Mouse (Mus musculus) kidney, embryonic 14.5 days (tissue): Measurements from ENCODE around the gene Ttc3. TPM values are rescaled to one million over a fixed set of nuclear protein-coding genes. Genes with fewer than 3 reads are reported as not detected.
"Not testable (repeated sequence)": the region's sequence is repeated elsewhere in the genome, so short reads cannot be mapped to it uniquely, and the experiment has no call there.

ENCODE experiments used
- ATAC-seq: fragments of 200-750 bp; cut with Nextera tagmentation; 2 replicates; pipeline ENCODE4 v1.8.0; 2017; ENCODE audit warnings: moderate number of reproducible peaks, mild to moderate bottlenecking, moderate TSS enrichment, moderate library complexity; ENCODE audit not compliant: low FRiP score, low TSS enrichment
- H3K27ac ChIP-seq: fragments of 300-500 bp; sonication (generic); 2 replicates; pipeline ENCODE4 v1.5.1; 2014; ENCODE audit warnings: low read depth, mild to moderate bottlenecking, low read length, moderate library complexity, mixed read lengths
- H3K27me3 ChIP-seq: fragments of 300-500 bp; sonication (generic); 2 replicates; pipeline ENCODE4 v1.6.1; 2014; ENCODE audit warnings: mild to moderate bottlenecking, low read length; ENCODE audit not compliant: control insufficient read depth, insufficient read depth
- H3K36me3 ChIP-seq: fragments of 300-500 bp; sonication (generic); 2 replicates; pipeline ENCODE4 v1.6.1; 2014; ENCODE audit warnings: low read length, mixed read lengths; ENCODE audit not compliant: control insufficient read depth, insufficient read depth
- H3K4me1 ChIP-seq: fragments of 300-500 bp; sonication (generic); 2 replicates; pipeline ENCODE4 v1.6.1; 2014; ENCODE audit warnings: low read length, mixed read lengths; ENCODE audit not compliant: control insufficient read depth, insufficient read depth
- H3K4me2 ChIP-seq: fragments of 300-500 bp; sonication (generic); replicated peaks from 2 replicates; pipeline ENCODE4 v1.6.1; 2014; ENCODE audit warnings: low read depth, mild to moderate bottlenecking, low read length
- H3K4me3 ChIP-seq: fragments of 300-500 bp; sonication (generic); 2 replicates; pipeline ENCODE4 v1.5.1; 2014; ENCODE audit warnings: mild to moderate bottlenecking, low read length
- H3K9ac ChIP-seq: fragments of 300-500 bp; sonication (generic); 2 replicates; pipeline ENCODE4 v1.6.1; 2014; ENCODE audit warnings: low read depth, mild to moderate bottlenecking, low read length, moderate library complexity
- H3K9me3 ChIP-seq: fragments of 300-500 bp; sonication (generic); 2 replicates; pipeline ENCODE4 v1.6.1; 2016; ENCODE audit warnings: low read length; ENCODE audit not compliant: control insufficient read depth
- WGBS: fragments of 180-500 bp; shearing (Covaris S2); extraction: QIAGEN DNeasy Blood & Tissue Kit; methylation state at CpG from one replicate; pipeline ENCODE4 v1.1.7; 2014; 5-methylcytosine and 5-hydroxymethylcytosine counted together
- polyA plus RNA-seq: library from polyadenylated mRNA; unstranded; fragments of >200 nt; fragmentation: Nextera tagmentation; extraction: Ambion mirVana; gene quantifications from 2 replicates; pipeline ENCODE4 v1.2.1, GENCODE M21; 2014

Ttc3 gene
- polyA plus RNA-seq, 1 experiment from 2014 or later, result 269 TPM

GRCm38 (mm10) chr16:94465900-94466299, 95.5 kb downstream of the Ttc3 start:
- H3K36me3 ChIP-seq, result peaks cover 94% of the 10 kb centered on the region
- no peak overlapping the region for H3K9ac ChIP-seq
- no peak overlapping the region for H3K4me2 ChIP-seq
- H3K4me3 ChIP-seq, result no peak overlapping the region
- no peak overlapping the region for H3K27ac ChIP-seq
- WGBS, result 77% methylated on average over 4 of the region's 4 CpGs
- ATAC-seq, result no peak
- H3K4me1 ChIP-seq, result 0 out of 2 replicates have a peak, but pooled peaks cover 2% of the 10 kb centered on the region
- no peaks in the 10 kb centered on the region for H3K27me3 ChIP-seq
- H3K9me3 ChIP-seq, result no peaks in the 10 kb centered on the region

GRCm38 (mm10) chr16:94466317-94466716, 95.9 kb downstream of the Ttc3 start:
- not testable (repeated sequence) for H3K9me3 ChIP-seq
- peaks cover 93% of the 10 kb centered on the region for H3K36me3 ChIP-seq
- WGBS, result 93% methylated on average over 7 of the region's 7 CpGs

GRCm38 (mm10) chr16:94467337-94468055, 97.1 kb downstream of the Ttc3 start:
- peak; percentile 93 for ATAC-seq
- WGBS, result 56% methylated on average over 11 of the region's 11 CpGs
- H3K9ac ChIP-seq, result no peak overlapping the region
- H3K4me3 ChIP-seq, result no peak overlapping the region
- H3K9me3 ChIP-seq, result no peaks in the 10 kb centered on the region
- no peaks in the 10 kb centered on the region for H3K27me3 ChIP-seq
- H3K27ac ChIP-seq, result no peak overlapping the region
- no peak overlapping the region for H3K4me2 ChIP-seq
- H3K36me3 ChIP-seq, result peaks cover 85% of the 10 kb centered on the region
- H3K4me1 ChIP-seq, result 0 out of 2 replicates have a peak, but pooled peaks cover 2% of the 10 kb centered on the region

More at GRCm38 (mm10) chr16:94466317-94466716, 95.9 kb downstream of the Ttc3 start:
- H3K4me1 ChIP-seq, H3K4me2 ChIP-seq, ATAC-seq, H3K4me3 ChIP-seq, H3K27me3 ChIP-seq, H3K27ac ChIP-seq, H3K9ac ChIP-seq: not testable (repeated sequence)

GRCm38 (mm10) chr16:94468391-94468790, 98.0 kb downstream of the Ttc3 start:
- Histone ChIP-seq H3K4me1 (0 out of 2 replicates have a peak, but pooled peaks cover 2% of the 10 kb centered on the region), H3K27me3 (no peaks in the 10 kb centered on the region), H3K4me2 (no peak overlapping the region), H3K4me3 (no peak overlapping the region), H3K27ac (no peak overlapping the region), H3K9ac (no peak overlapping the region), H3K36me3 (peaks cover 78% of the 10 kb centered on the region), H3K9me3 (no peaks in the 10 kb centered on the region)
- ATAC-seq, result no peak
- 93% methylated on average over 2 of the region's 2 CpGs for WGBS

GRCm38 (mm10) chr16:94472515-94472951, 102.1 kb downstream of the Ttc3 start:
- no peaks in the 10 kb centered on the region for H3K27me3 ChIP-seq
- H3K36me3 ChIP-seq, result peaks cover 42% of the 10 kb centered on the region
- H3K27ac ChIP-seq, result no peak overlapping the region
- H3K9me3 ChIP-seq, result no peaks in the 10 kb centered on the region
- 75% methylated on average over 8 of the region's 8 CpGs for WGBS
- H3K4me1 ChIP-seq, result 0 out of 2 replicates have a peak, but pooled peaks cover 2% of the 10 kb centered on the region
- no peak overlapping the region for H3K4me2 ChIP-seq
- no peak overlapping the region for H3K9ac ChIP-seq
- ATAC-seq, result no peak
- no peak overlapping the region for H3K4me3 ChIP-seq

- H3K9ac ChIP-seq, result no peak overlapping the region
- H3K9me3 ChIP-seq, result no peaks in the 10 kb centered on the region
- H3K4me3 ChIP-seq, result no peak overlapping the region
- 81% methylated on average over 11 of the region's 11 CpGs for WGBS
- ATAC-seq, result no peak
- H3K4me2 ChIP-seq, result no peak overlapping the region
- peaks cover 35% of the 10 kb centered on the region for H3K36me3 ChIP-seq
- H3K27ac ChIP-seq, result no peak overlapping the region
- H3K27me3 ChIP-seq, result no peaks in the 10 kb centered on the region
- H3K4me1 ChIP-seq, result no peaks in the 10 kb centered on the region
Measured at GRCm38 (mm10) chr16:94473086-94473822, 102.8 kb downstream of the Ttc3 start.

GRCm38 (mm10) chr16:94484752-94485535, 114.5 kb downstream of the Ttc3 start:
- H3K4me3 ChIP-seq, result no peak overlapping the region
- H3K4me2 ChIP-seq, result no peak overlapping the region
- no peaks in the 10 kb centered on the region for H3K9me3 ChIP-seq
- WGBS, result 81% methylated on average over 11 of the region's 11 CpGs
- no peaks in the 10 kb centered on the region for H3K27me3 ChIP-seq
- ATAC-seq, result no peak
- no peaks in the 10 kb centered on the region for H3K36me3 ChIP-seq
- no peaks in the 10 kb centered on the region for H3K4me1 ChIP-seq
- H3K9ac ChIP-seq, result no peak overlapping the region
- H3K27ac ChIP-seq, result no peak overlapping the region

GRCm38 (mm10) chr16:94487341-94487740, 116.9 kb downstream of the Ttc3 start:
- Histone ChIP-seq H3K9me3 (no peaks in the 10 kb centered on the region), H3K4me3 (no peak overlapping the region), H3K9ac (no peak overlapping the region), H3K36me3 (no peaks in the 10 kb centered on the region), H3K4me1 (no peaks in the 10 kb centered on the region), H3K27me3 (no peaks in the 10 kb centered on the region), H3K4me2 (no peak overlapping the region), H3K27ac (no peak overlapping the region)
- ATAC-seq, result no peak
- WGBS, result 79% methylated on average over 5 of the region's 5 CpGs
